Mouse (Mus musculus): ENCODE results near the gene Stx8.

Gene Stx8

GRCm38 (mm10) chr11:68083562-68083961 lies 117.6 kb downstream of the Stx8 start:
- no peak for DNase-seq (ENCODE audit: low spot score)

GRCm38 (mm10) chr11:68086221-68086620 lies 120.2 kb downstream of the Stx8 start:
- no peak for DNase-seq (ENCODE audit: low spot score)

- no peak for DNase-seq (ENCODE audit: low spot score)
Observed at GRCm38 (mm10) chr11:68089426-68089825, 123.4 kb downstream of the Stx8 start.

- DNase-seq (ENCODE audit: low spot score), result no peak
Observed at GRCm38 (mm10) chr11:68089885-68090592, 124.0 kb downstream of the Stx8 start.

- DNase-seq (ENCODE audit: low spot score), result no peak
Observed at GRCm38 (mm10) chr11:68091975-68092759, 126.2 kb downstream of the Stx8 start.

DNA sequence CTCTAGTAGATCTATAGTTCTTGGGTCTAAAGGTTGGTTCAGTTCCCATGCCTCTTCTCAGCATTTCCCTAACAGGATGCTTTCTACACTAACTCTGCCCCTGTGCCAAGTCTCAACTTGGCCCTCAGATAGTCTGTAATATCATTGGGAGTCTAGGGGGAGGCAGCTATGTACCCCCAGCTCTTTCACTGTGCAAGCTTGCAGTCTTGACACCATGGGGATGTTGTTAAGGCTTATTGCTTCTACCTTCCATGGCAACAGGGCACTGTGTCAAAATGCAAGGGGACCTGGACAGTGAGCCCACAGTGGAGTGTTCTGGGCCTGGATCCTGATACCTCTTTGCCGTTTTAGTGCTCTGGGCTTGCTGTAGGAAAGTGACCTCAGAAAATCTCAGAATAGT lies 135.6 kb downstream of the Stx8 start:
- no peak for DNase-seq (ENCODE audit: low spot score)

DNA sequence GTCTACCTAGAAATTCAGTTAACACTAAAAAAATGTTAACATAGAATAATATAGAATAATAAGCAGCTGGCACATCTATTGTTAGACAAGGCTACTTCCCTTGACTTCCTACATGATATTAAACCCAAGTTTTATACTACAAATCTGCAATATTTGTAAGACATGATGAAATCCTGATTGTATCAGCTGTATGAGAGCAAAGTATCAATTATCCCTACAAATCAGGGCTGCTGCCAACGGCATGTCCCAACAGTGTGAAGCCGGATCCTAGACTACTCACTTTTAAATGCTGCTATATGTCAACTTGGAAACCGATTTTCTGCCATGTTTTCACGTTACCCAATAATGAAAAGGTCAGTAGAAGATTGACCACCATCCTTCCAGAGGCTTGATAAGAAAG lies 137.5 kb downstream of the Stx8 start:
- no peak for DNase-seq (ENCODE audit: low spot score)

DNA sequence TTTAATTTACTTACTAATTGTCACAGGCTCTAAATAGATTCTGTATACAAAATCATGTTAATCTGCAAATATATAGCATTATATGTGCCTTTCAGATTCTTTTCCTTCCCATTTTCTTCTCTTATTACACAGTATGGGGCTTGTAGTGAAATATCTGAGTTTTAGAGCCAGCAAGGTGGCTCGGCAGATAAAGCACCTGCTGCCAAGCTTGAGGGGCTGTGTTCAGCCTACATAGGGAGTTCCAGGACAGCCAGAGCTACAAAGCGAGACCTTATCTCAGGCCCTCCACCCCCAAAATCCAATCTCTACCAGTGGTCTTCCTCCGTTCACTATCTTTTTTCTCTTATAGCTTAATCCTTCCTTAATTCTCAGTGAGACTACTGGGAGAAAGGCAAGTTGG lies 140.1 kb downstream of the Stx8 start:
- DNase-seq (ENCODE audit: low spot score), result no peak

DNA sequence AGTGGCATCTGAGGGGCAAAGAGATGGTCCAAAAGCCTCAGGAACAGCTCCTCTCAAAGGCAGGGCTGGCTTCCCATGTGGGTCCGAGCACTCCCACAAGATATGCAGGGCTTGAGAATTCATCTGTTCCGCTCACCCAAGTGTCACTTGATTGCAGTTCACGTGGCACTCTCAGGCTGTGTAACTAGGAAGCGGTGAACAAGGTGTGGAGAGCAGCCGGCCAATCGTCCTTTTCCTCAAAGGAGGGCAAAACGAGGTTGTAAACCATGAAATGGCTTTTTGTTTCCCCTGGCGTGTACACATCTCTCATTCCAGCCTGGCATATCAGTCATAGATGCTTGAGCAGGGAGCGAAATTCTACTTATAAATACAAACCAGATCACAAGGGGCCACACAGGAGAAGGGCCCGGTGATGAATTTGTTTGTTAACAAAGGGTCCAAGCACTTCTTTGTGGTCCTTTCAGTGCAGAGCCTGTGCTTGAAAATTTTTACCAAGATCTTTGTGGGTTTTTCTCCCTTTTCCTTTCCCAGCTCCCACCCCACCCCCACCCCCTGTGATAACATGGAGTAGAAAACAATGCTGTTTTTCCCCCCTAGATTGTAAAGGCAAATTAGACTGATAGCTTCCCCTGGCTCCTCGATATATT lies 147.6 kb downstream of the Stx8 start:
- DNase-seq (ENCODE audit: low spot score), result no peak

GRCm38 (mm10) chr11:68114202-68114601 lies 148.2 kb downstream of the Stx8 start:
- DNase-seq (ENCODE audit: low spot score), result no peak

DNA sequence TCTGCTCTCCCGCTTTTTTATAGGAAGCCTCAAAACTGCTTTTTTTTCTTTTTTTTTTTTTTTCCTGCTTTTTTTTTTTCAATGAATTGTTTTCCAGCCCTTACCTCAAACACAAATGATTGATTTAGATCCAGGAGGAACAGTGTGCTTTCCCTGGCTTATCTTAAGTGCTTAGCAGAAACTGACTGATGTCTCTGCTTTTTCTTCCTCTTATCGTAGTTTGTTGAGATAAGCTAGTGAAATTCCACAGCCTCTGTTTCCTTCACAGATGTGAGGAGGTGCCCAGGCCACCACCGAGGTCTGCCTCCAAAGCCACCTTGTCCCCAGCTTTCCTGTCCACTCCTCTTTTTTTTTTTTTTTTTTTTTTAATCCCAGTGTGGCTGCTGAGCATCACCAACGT lies 150.2 kb downstream of the Stx8 start:
- no peak for DNase-seq (ENCODE audit: low spot score)

- no peak for DNase-seq (ENCODE audit: low spot score)
Observed at GRCm38 (mm10) chr11:68117878-68118660, 152.1 kb downstream of the Stx8 start.

DNA sequence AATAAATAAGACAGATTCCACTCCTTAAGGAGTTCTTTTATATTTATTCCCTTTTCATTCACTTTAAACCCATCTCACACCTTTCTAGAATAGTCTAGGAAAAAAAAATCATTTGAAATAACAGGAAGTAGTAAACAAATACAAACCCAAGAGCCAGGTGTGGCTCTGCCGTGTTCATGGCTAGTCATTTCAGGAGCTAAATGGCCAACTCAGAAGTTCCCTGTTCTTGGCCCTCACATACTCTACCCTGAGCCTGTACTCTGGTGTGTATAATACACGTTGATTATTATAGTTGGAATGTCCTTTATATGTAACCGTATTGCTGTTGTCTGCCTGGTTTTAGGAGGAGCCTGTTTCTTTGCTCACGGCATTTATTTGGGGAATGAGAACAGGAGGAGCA lies 152.7 kb downstream of the Stx8 start:
- no peak for DNase-seq (ENCODE audit: low spot score)

DNA sequence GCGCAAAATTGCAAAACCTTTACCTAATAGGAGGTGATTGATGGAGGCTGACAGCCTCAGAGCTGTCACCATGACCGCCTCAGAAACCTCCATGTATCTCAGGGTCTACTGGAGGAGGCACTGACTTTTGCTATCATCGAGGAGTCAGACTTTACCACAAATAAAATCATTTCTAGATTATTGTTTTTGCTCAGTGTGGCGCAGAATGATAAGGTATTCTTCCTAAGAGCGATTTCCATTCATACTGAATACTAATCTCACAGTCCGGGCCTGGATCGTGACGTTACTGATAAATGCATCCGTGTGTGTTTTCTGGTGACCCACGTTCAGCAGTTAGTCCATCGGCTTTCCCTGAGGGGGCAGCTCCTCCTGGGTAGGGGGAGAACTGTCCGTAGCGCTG lies 153.1 kb downstream of the Stx8 start:
- DNase-seq (ENCODE audit: low spot score), result no peak

DNA sequence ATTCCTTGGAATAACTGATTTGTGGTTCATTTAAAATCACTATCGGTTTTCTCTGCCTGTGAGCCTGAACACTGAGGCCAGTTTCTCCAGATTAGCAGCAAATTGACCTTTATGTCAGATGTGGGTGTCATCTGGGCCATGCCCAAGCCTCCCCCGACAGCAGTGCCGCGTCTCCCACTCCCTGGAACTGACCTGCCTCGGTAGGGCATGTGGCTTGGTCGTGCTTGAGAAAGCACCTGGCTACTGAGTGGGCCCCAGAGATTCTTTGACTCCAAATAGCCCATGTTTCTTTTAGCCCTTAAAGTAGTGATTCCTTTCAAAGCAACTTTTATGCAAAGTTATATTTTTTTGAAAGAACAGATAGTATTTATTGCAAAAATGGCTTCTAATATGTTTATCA lies 155.3 kb downstream of the Stx8 start:
- DNase-seq (ENCODE audit: low spot score), result no peak

- no peak for DNase-seq (ENCODE audit: low spot score)
Observed at GRCm38 (mm10) chr11:68121660-68122059, 155.7 kb downstream of the Stx8 start.

- DNase-seq (ENCODE audit: low spot score), result no peak
Observed at GRCm38 (mm10) chr11:68126071-68126470, 160.1 kb downstream of the Stx8 start.

DNA sequence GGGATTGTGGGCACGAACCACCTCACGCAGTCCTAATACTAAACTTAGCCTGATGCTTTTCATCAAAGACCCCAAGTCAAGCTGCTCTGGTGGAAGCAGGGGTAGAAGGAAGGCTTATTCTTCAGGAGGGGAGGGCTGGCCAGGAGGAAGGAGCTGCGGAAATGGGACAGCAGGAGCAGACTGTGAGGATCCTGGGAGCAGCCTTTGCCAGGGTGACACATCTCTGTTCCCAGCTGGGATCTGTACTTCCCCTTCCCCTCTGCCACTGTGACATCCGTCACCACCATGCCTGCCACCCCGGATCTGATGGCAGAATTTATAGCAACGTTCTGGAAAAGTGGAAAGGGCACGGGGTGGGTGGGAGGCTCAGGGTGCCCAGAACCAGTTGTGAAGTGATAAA lies 168.5 kb downstream of the Stx8 start:
- no peak for DNase-seq (ENCODE audit: low spot score)

GRCm38 (mm10) chr11:68135350-68135749 lies 169.4 kb downstream of the Stx8 start:
- DNase-seq (ENCODE audit: low spot score), result no peak

GRCm38 (mm10) chr11:68136687-68137086 lies 170.7 kb downstream of the Stx8 start:
- DNase-seq (ENCODE audit: low spot score), result no peak

DNA sequence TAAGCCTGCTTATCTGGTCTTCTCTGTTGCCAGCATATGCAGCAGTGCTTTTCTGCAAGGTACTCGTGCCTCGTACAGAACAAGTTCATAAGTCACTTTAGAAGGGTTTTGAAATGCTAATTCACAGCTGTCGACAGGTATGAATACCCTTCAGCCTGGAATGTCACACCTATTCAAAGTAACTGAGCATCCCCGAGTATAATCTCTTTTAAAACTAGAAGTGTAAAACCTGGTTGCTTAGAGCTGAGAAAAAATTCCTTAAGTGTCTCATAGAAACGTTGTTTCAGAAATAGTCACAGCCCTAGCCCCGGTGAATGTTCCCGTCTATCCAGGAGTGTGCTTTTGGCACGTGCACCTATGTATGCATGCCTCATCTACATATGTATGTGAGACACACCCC lies 176.3 kb downstream of the Stx8 start:
- DNase-seq (ENCODE audit: low spot score), result no peak

All from spleen, adult 12 weeks (tissue).